Mouse (Mus musculus) adrenal gland, postnatal 10 days (tissue): Measurements from ENCODE around the gene Fam213a. TPM values are rescaled to one million over a fixed set of nuclear protein-coding genes. Genes with fewer than 3 reads are reported as not detected.
A peak's percentile ranks its signal among the peaks of the same experiment; 100 is the strongest.

Experiments
- DNase-seq: peaks from one replicate; pipeline ENCODE4 v3.0.0; 2021; ENCODE audit warnings: mixed read lengths
- long read RNA-seq, 2 experiments: library from polyadenylated mRNA; stranded (forward); transcript quantifications; one replicate each; pipeline ENCODE4 v2.0.0; 2021
- total RNA-seq, 2 experiments: library from RNA; stranded (reverse); gene quantifications; 2 replicates each; pipeline ENCODE4 v1.2.3; 2021

Fam213a gene
- 100 to 1,000 TPM; 230 to 232 TPM for total RNA-seq
- long read RNA-seq, experiment 1, transcript Fam213a-201 (6 exons, 1,537 nt), result major isoform, 181 of 360 reads
- long read RNA-seq, experiment 1, transcript Fam213a-210 (5 exons, 1,003 nt), result minor isoform, 6 of 360 reads
- long read RNA-seq, experiment 1, transcript Fam213a-202 (6 exons, 1,567 nt), result minor isoform, 96 of 360 reads
- long read RNA-seq, experiment 1, partial matches to known transcripts, result 16 of 360 reads
- long read RNA-seq, experiment 1, other reads (novel, unspliced or antisense), result 56 of 360 reads
- long read RNA-seq, experiment 2, transcript Fam213a-202 (6 exons, 1,567 nt), result minor isoform, 70 of 253 reads
- long read RNA-seq, experiment 2, transcript Fam213a-201 (6 exons, 1,537 nt), result major isoform, 123 of 253 reads
- long read RNA-seq, experiment 2, partial matches to known transcripts, result 5 of 253 reads
- long read RNA-seq, experiment 2, other reads (novel, unspliced or antisense), result 51 of 253 reads

GRCm38 (mm10) chr14:41013630-41014613 is at the start of gene Fam213a:
Gene Fam213a, minus strand, starts transcription at chr14:41013788.
- peak; percentile 94 for DNase-seq

GRCm38 (mm10) chr14:41053190-41053589 is 39.6 kb upstream of the Fam213a start:
- DNase-seq, result peak; percentile 9

- peak; percentile 48 for DNase-seq
Observed at GRCm38 (mm10) chr14:41052481-41052880, 38.9 kb upstream of the Fam213a start.

GRCm38 (mm10) chr14:41050471-41050870 is 36.9 kb upstream of the Fam213a start:
- DNase-seq, result no peak

GRCm38 (mm10) chr14:41047402-41047801 is 33.8 kb upstream of the Fam213a start:
- no peak for DNase-seq

- DNase-seq, result peak; percentile 78
Observed at GRCm38 (mm10) chr14:41035146-41035798, 21.7 kb upstream of the Fam213a start.

- DNase-seq, result peak; percentile 85
Observed at GRCm38 (mm10) chr14:41033135-41034110, 19.8 kb upstream of the Fam213a start.

- DNase-seq, result no peak
Observed at GRCm38 (mm10) chr14:41030989-41031513, 17.5 kb upstream of the Fam213a start.

- no peak for DNase-seq
Observed at GRCm38 (mm10) chr14:41029303-41029702, 15.7 kb upstream of the Fam213a start.

GRCm38 (mm10) chr14:41025594-41026284 is 12.2 kb upstream of the Fam213a start:
- DNase-seq, result no peak

GRCm38 (mm10) chr14:41025087-41025486 is 11.5 kb upstream of the Fam213a start:
- DNase-seq, result no peak

GRCm38 (mm10) chr14:41021246-41021645 is 7.7 kb upstream of the Fam213a start:
- no peak for DNase-seq

GRCm38 (mm10) chr14:41017460-41017859 is 3.9 kb upstream of the Fam213a start:
- no peak for DNase-seq

- no peak for DNase-seq
Observed at GRCm38 (mm10) chr14:41014701-41015240, 1.2 kb upstream of the Fam213a start.

- DNase-seq, result no peak
Observed at GRCm38 (mm10) chr14:41013143-41013542, 445 bp downstream of the Fam213a start.

- peak; percentile 68 for DNase-seq
Observed at GRCm38 (mm10) chr14:41011916-41012315, 1.7 kb downstream of the Fam213a start.

- peak; percentile 57 for DNase-seq
Observed at GRCm38 (mm10) chr14:41008138-41008537, 5.5 kb downstream of the Fam213a start.

GRCm38 (mm10) chr14:41007641-41008040 is 5.9 kb downstream of the Fam213a start:
- DNase-seq, result no peak

GRCm38 (mm10) chr14:41006899-41007298 is 6.7 kb downstream of the Fam213a start:
- DNase-seq, result no peak

- DNase-seq, result no peak
Observed at GRCm38 (mm10) chr14:41006263-41006662, 7.3 kb downstream of the Fam213a start.
